Mouse (Mus musculus): ENCODE measurements around the gene Arhgap15. TPM values are rescaled to one million over a fixed set of nuclear protein-coding genes. Genes with fewer than 3 reads are reported as not detected.

Arhgap15 gene
- polyA plus RNA-seq, 1 experiment from 2014 or later: 2.8 TPM

GRCm38 (mm10) chr2:43737546-43737945, 11.1 kb upstream of the Arhgap15 start:
- Histone ChIP-seq H3K36me3 (ENCODE audit: control insufficient read depth, insufficient read depth, low read length) (no peaks in the 10 kb centered on the region), H3K9me3 (replicated peaks; ENCODE audit: control insufficient read depth, low read length) (no peaks in the 10 kb centered on the region), H3K4me3 (replicated peaks; ENCODE audit: low read length) (no peak overlapping the region), H3K27ac (ENCODE audit: low read length) (no peak overlapping the region), H3K4me2 (ENCODE audit: low read depth, low read length) (no peak overlapping the region), H3K4me1 (ENCODE audit: control insufficient read depth, insufficient read depth, low read length) (no peaks in the 10 kb centered on the region), H3K27me3 (ENCODE audit: control insufficient read depth, insufficient read depth, low read length) (no peaks in the 10 kb centered on the region), H3K9ac (ENCODE audit: low read length) (no peak overlapping the region)
- ATAC-seq (ENCODE audit: insufficient read depth, low FRiP score): no peak
- WGBS: 87% methylated on average over 7 of the region's 7 CpGs

GRCm38 (mm10) chr2:43738562-43739112, 10.0 kb upstream of the Arhgap15 start:
- no peak overlapping the region for H3K4me2 ChIP-seq (ENCODE audit: low read depth, low read length)
- H3K9me3 ChIP-seq (replicated peaks; ENCODE audit: control insufficient read depth, low read length): no peaks in the 10 kb centered on the region
- no peaks in the 10 kb centered on the region for H3K4me1 ChIP-seq (ENCODE audit: control insufficient read depth, insufficient read depth, low read length)
- no peak overlapping the region for H3K9ac ChIP-seq (ENCODE audit: low read length)
- no peak for ATAC-seq (ENCODE audit: insufficient read depth, low FRiP score)
- no peaks in the 10 kb centered on the region for H3K36me3 ChIP-seq (ENCODE audit: control insufficient read depth, insufficient read depth, low read length)
- WGBS: 80% methylated on average over 10 of the region's 10 CpGs
- peak overlapping the region; percentile 23 for H3K27ac ChIP-seq (ENCODE audit: low read length)
- H3K27me3 ChIP-seq (ENCODE audit: control insufficient read depth, insufficient read depth, low read length): no peaks in the 10 kb centered on the region
- no peak overlapping the region for H3K4me3 ChIP-seq (replicated peaks; ENCODE audit: low read length)

GRCm38 (mm10) chr2:43739190-43739818, 9.3 kb upstream of the Arhgap15 start:
- no peak for ATAC-seq (ENCODE audit: insufficient read depth, low FRiP score)
- H3K9me3 ChIP-seq (replicated peaks; ENCODE audit: control insufficient read depth, low read length): no peaks in the 10 kb centered on the region
- 64% methylated on average over 9 of the region's 9 CpGs for WGBS
- H3K4me1 ChIP-seq (ENCODE audit: control insufficient read depth, insufficient read depth, low read length): no peaks in the 10 kb centered on the region
- no peaks in the 10 kb centered on the region for H3K27me3 ChIP-seq (ENCODE audit: control insufficient read depth, insufficient read depth, low read length)
- no peak overlapping the region for H3K9ac ChIP-seq (ENCODE audit: low read length)
- no peak overlapping the region for H3K4me3 ChIP-seq (replicated peaks; ENCODE audit: low read length)
- peak overlapping the region; percentile 23; the same call in 1 of the 2 replicates for H3K27ac ChIP-seq (ENCODE audit: low read length)
- no peaks in the 10 kb centered on the region for H3K36me3 ChIP-seq (ENCODE audit: control insufficient read depth, insufficient read depth, low read length)
- no peak overlapping the region for H3K4me2 ChIP-seq (ENCODE audit: low read depth, low read length)

- no peaks in the 10 kb centered on the region for H3K27me3 ChIP-seq (ENCODE audit: control insufficient read depth, insufficient read depth, low read length)
- ATAC-seq (ENCODE audit: insufficient read depth, low FRiP score): no peak
- H3K4me1 ChIP-seq (ENCODE audit: control insufficient read depth, insufficient read depth, low read length): no peaks in the 10 kb centered on the region
- no peaks in the 10 kb centered on the region for H3K9me3 ChIP-seq (replicated peaks; ENCODE audit: control insufficient read depth, low read length)
- H3K27ac ChIP-seq (ENCODE audit: low read length): no peak overlapping the region
- H3K4me2 ChIP-seq (ENCODE audit: low read depth, low read length): no peak overlapping the region
- H3K4me3 ChIP-seq (replicated peaks; ENCODE audit: low read length): no peak overlapping the region
- no peak overlapping the region for H3K9ac ChIP-seq (ENCODE audit: low read length)
- H3K36me3 ChIP-seq (ENCODE audit: control insufficient read depth, insufficient read depth, low read length): no peaks in the 10 kb centered on the region
- 64% methylated on average over 3 of the region's 3 CpGs for WGBS
Measured at GRCm38 (mm10) chr2:43749321-43749720, 697 bp downstream of the Arhgap15 start.

GRCm38 (mm10) chr2:43755899-43756298, 7.3 kb downstream of the Arhgap15 start:
- Histone ChIP-seq H3K27me3 (ENCODE audit: control insufficient read depth, insufficient read depth, low read length) (no peaks in the 10 kb centered on the region), H3K9me3 (replicated peaks; ENCODE audit: control insufficient read depth, low read length) (no peaks in the 10 kb centered on the region), H3K4me1 (ENCODE audit: control insufficient read depth, insufficient read depth, low read length) (no peaks in the 10 kb centered on the region), H3K36me3 (ENCODE audit: control insufficient read depth, insufficient read depth, low read length) (no peaks in the 10 kb centered on the region), H3K4me3 (replicated peaks; ENCODE audit: low read length) (no peak overlapping the region), H3K9ac (ENCODE audit: low read length) (no peak overlapping the region), H3K4me2 (ENCODE audit: low read depth, low read length) (no peak overlapping the region), H3K27ac (ENCODE audit: low read length) (no peak overlapping the region)
- no peak for ATAC-seq (ENCODE audit: insufficient read depth, low FRiP score)
- WGBS: 90% methylated on average over 3 of the region's 3 CpGs

GRCm38 (mm10) chr2:43756626-43757025, 8.0 kb downstream of the Arhgap15 start:
- Histone ChIP-seq H3K4me2 (ENCODE audit: low read depth, low read length) (no peak overlapping the region), H3K27me3 (ENCODE audit: control insufficient read depth, insufficient read depth, low read length) (no peaks in the 10 kb centered on the region), H3K9me3 (replicated peaks; ENCODE audit: control insufficient read depth, low read length) (no peaks in the 10 kb centered on the region), H3K4me3 (replicated peaks; ENCODE audit: low read length) (no peak overlapping the region), H3K9ac (ENCODE audit: low read length) (no peak overlapping the region), H3K4me1 (ENCODE audit: control insufficient read depth, insufficient read depth, low read length) (no peaks in the 10 kb centered on the region), H3K36me3 (ENCODE audit: control insufficient read depth, insufficient read depth, low read length) (no peaks in the 10 kb centered on the region), H3K27ac (ENCODE audit: low read length) (no peak overlapping the region)
- ATAC-seq (ENCODE audit: insufficient read depth, low FRiP score): no peak
- WGBS: 63% methylated on average over 2 of the region's 2 CpGs

- no peak overlapping the region for H3K4me2 ChIP-seq (ENCODE audit: low read depth, low read length)
- 83% methylated on average over 3 of the region's 3 CpGs for WGBS
Measured at GRCm38 (mm10) chr2:43761735-43762134, 13.1 kb downstream of the Arhgap15 start.

GRCm38 (mm10) chr2:43763279-43763678, 14.7 kb downstream of the Arhgap15 start:
- H3K4me3 ChIP-seq (replicated peaks; ENCODE audit: low read length): no peak overlapping the region
- no peak for ATAC-seq (ENCODE audit: insufficient read depth, low FRiP score)
- H3K9ac ChIP-seq (ENCODE audit: low read length): no peak overlapping the region
- no peak overlapping the region for H3K4me2 ChIP-seq (ENCODE audit: low read depth, low read length)
- H3K36me3 ChIP-seq (ENCODE audit: control insufficient read depth, insufficient read depth, low read length): no peaks in the 10 kb centered on the region
- no peaks in the 10 kb centered on the region for H3K27me3 ChIP-seq (ENCODE audit: control insufficient read depth, insufficient read depth, low read length)
- H3K27ac ChIP-seq (ENCODE audit: low read length): no peak overlapping the region
- no peaks in the 10 kb centered on the region for H3K9me3 ChIP-seq (replicated peaks; ENCODE audit: control insufficient read depth, low read length)
- no peaks in the 10 kb centered on the region for H3K4me1 ChIP-seq (ENCODE audit: control insufficient read depth, insufficient read depth, low read length)
- 75% methylated on average over 5 of the region's 5 CpGs for WGBS

More at GRCm38 (mm10) chr2:43761735-43762134, 13.1 kb downstream of the Arhgap15 start:
- Histone ChIP-seq H3K4me3 (replicated peaks; ENCODE audit: low read length) (no peak overlapping the region), H3K9ac (ENCODE audit: low read length) (no peak overlapping the region), H3K27me3 (ENCODE audit: control insufficient read depth, insufficient read depth, low read length) (no peaks in the 10 kb centered on the region), H3K4me1 (ENCODE audit: control insufficient read depth, insufficient read depth, low read length) (no peaks in the 10 kb centered on the region), H3K27ac (ENCODE audit: low read length) (no peak overlapping the region), H3K36me3 (ENCODE audit: control insufficient read depth, insufficient read depth, low read length) (no peaks in the 10 kb centered on the region), H3K9me3 (replicated peaks; ENCODE audit: control insufficient read depth, low read length) (no peaks in the 10 kb centered on the region)
- no peak for ATAC-seq (ENCODE audit: insufficient read depth, low FRiP score)

- WGBS: 68% methylated on average over 1 of the region's 1 CpGs
- no peaks in the 10 kb centered on the region for H3K36me3 ChIP-seq (ENCODE audit: control insufficient read depth, insufficient read depth, low read length)
- no peak overlapping the region for H3K9ac ChIP-seq (ENCODE audit: low read length)
- no peak for ATAC-seq (ENCODE audit: insufficient read depth, low FRiP score)
- H3K27ac ChIP-seq (ENCODE audit: low read length): no peak overlapping the region
- no peaks in the 10 kb centered on the region for H3K4me1 ChIP-seq (ENCODE audit: control insufficient read depth, insufficient read depth, low read length)
- H3K4me2 ChIP-seq (ENCODE audit: low read depth, low read length): no peak overlapping the region
- H3K9me3 ChIP-seq (replicated peaks; ENCODE audit: control insufficient read depth, low read length): no peaks in the 10 kb centered on the region
- no peaks in the 10 kb centered on the region for H3K27me3 ChIP-seq (ENCODE audit: control insufficient read depth, insufficient read depth, low read length)
- H3K4me3 ChIP-seq (replicated peaks; ENCODE audit: low read length): no peak overlapping the region
Measured at GRCm38 (mm10) chr2:43764456-43764855, 15.8 kb downstream of the Arhgap15 start.

Data from stomach, embryonic 16.5 days (tissue).